Mouse (Mus musculus) spleen, adult 2 months (tissue): ENCODE results near the gene March6. TPM values are rescaled to one million over a fixed set of nuclear protein-coding genes. Genes with fewer than 3 reads are reported as not detected.

Source experiments
- DNase-seq, 2 experiments: peaks; one replicate each; pipeline versions ENCODE4 v3.0.0 to v3.0.0-alpha.2; 2012 to 2021; ENCODE audit warnings: low spot score in 2 of 2, low read depth in 1 of 2
- H3K27ac ChIP-seq: fragments of 200-500 bp; 2 replicates; pipeline ENCODE4 v1.5.1; 2012; ENCODE audit warnings: low read length, inconsistent platforms; ENCODE audit not compliant: insufficient read depth
- H3K27me3 ChIP-seq: fragments of 200-500 bp; 2 replicates; pipeline ENCODE4 v1.6.1; 2012; ENCODE audit warnings: mild to moderate bottlenecking, moderate library complexity, low read length, inconsistent platforms; ENCODE audit not compliant: control insufficient read depth, insufficient read depth
- H3K36me3 ChIP-seq: fragments of 200-500 bp; 2 replicates; pipeline ENCODE4 v1.6.1; 2012; ENCODE audit warnings: mild to moderate bottlenecking, low read length, inconsistent platforms; ENCODE audit not compliant: control insufficient read depth, insufficient read depth
- H3K4me1 ChIP-seq: fragments of 200-500 bp; 2 replicates; pipeline ENCODE4 v1.6.1; 2011; ENCODE audit warnings: inconsistent platforms; ENCODE audit not compliant: control insufficient read depth, insufficient read depth, insufficient read length
- H3K4me3 ChIP-seq: fragments of 200-500 bp; 2 replicates; pipeline ENCODE4 v1.5.1; 2011; ENCODE audit warnings: mild to moderate bottlenecking, inconsistent platforms; ENCODE audit not compliant: insufficient read depth, insufficient read length; ENCODE audit errors: extremely low read depth
- CTCF ChIP-seq: fragments of 200-500 bp; IDR thresholded peaks from 2 replicates; pipeline ENCODE4 v1.5.1; 2011; ENCODE audit warnings: mild to moderate bottlenecking, inconsistent platforms; ENCODE audit not compliant: insufficient read depth, insufficient read length, insufficient replicate concordance; ENCODE audit errors: extremely low read depth
- POLR2A ChIP-seq: fragments of 200-500 bp; IDR thresholded peaks from 2 replicates; pipeline ENCODE4 v1.6.1; 2011; ENCODE audit warnings: low read depth, low read length, inconsistent platforms
- WGBS: fragments of 180-500 bp; shearing (Covaris S2); methylation state at CpG from one replicate; pipeline ENCODE4 v1.1.7; 2018; 5-methylcytosine and 5-hydroxymethylcytosine counted together
- polyA plus RNA-seq: library from polyadenylated mRNA; depleted of rRNA; stranded (reverse); fragments of >200 nt; gene quantifications from 2 replicates; pipeline ENCODE4 v1.2.3, GENCODE M21; 2012

March6 gene
- polyA plus RNA-seq, 1 experiment = 8.7 TPM

- Histone ChIP-seq H3K27me3 (no peaks in the 10 kb centered on the region), H3K4me1 (peaks cover 12% of the 10 kb centered on the region), H3K4me3 (no peak overlapping the region), H3K27ac (no peak overlapping the region), H3K36me3 (no peaks in the 10 kb centered on the region)
- DNase-seq = no peak
- WGBS = 70% methylated on average over 9 of the region's 9 CpGs
- no peak for TF ChIP-seq CTCF
- no peak for TF ChIP-seq POLR2A
Observed at GRCm38 (mm10) chr15:31569325-31570022, 38.6 kb upstream of the March6 start.

- DNase-seq = no peak
- 73% methylated on average over 12 of the region's 12 CpGs for WGBS
- H3K27me3 ChIP-seq = no peaks in the 10 kb centered on the region
- peaks cover 12% of the 10 kb centered on the region for H3K4me1 ChIP-seq
- no peak for TF ChIP-seq POLR2A
- no peak for TF ChIP-seq CTCF
- no peak overlapping the region for H3K27ac ChIP-seq
- no peaks in the 10 kb centered on the region for H3K36me3 ChIP-seq
- H3K4me3 ChIP-seq = no peak overlapping the region
Observed at GRCm38 (mm10) chr15:31568581-31568996, 37.7 kb upstream of the March6 start.

GRCm38 (mm10) chr15:31567431-31567830 lies 36.6 kb upstream of the March6 start:
- DNase-seq = no peak
- H3K4me1 ChIP-seq = peaks cover 6% of the 10 kb centered on the region; the same call in 1 of the 2 replicates
- H3K4me3 ChIP-seq = no peak overlapping the region
- no peaks in the 10 kb centered on the region for H3K36me3 ChIP-seq
- no peaks in the 10 kb centered on the region for H3K27me3 ChIP-seq
- WGBS = 83% methylated on average over 7 of the region's 7 CpGs
- no peak for TF ChIP-seq CTCF
- no peak for TF ChIP-seq POLR2A
- H3K27ac ChIP-seq = no peak overlapping the region

GRCm38 (mm10) chr15:31565786-31566185 lies 34.9 kb upstream of the March6 start:
- Histone ChIP-seq H3K36me3 (no peaks in the 10 kb centered on the region), H3K4me1 (no peaks in the 10 kb centered on the region), H3K4me3 (no peak overlapping the region), H3K27me3 (no peaks in the 10 kb centered on the region), H3K27ac (no peak overlapping the region)
- DNase-seq = no peak
- no peak for TF ChIP-seq CTCF
- no peak for TF ChIP-seq POLR2A
- WGBS = 75% methylated on average over 1 of the region's 1 CpGs

- TF ChIP-seq POLR2A (no peak), CTCF (no peak)
- H3K27ac ChIP-seq = 0 out of 2 replicates have a peak within 1 kb of the TSS, but pooled peaks have one; percentile 6
- no peak for DNase-seq
- H3K27me3 ChIP-seq = no peaks in the 10 kb centered on the region
- WGBS = 90% methylated on average over 5 of the region's 5 CpGs
- no peak within 1 kb of the TSS for H3K4me3 ChIP-seq
- no peaks in the 10 kb centered on the region for H3K36me3 ChIP-seq
- H3K4me1 ChIP-seq = no peaks in the 10 kb centered on the region
Observed at GRCm38 (mm10) chr15:31565184-31565583, 34.3 kb upstream of the March6 start, which contains the start of gene Cmbl. Cmbl (plus strand) TSS chr15:31565389.

- Histone ChIP-seq H3K27ac (no peak overlapping the region), H3K4me1 (no peaks in the 10 kb centered on the region), H3K4me3 (no peak overlapping the region), H3K36me3 (no peaks in the 10 kb centered on the region), H3K27me3 (no peaks in the 10 kb centered on the region)
- TF ChIP-seq CTCF (no peak), POLR2A (no peak)
- no peak for DNase-seq
- WGBS = 50% methylated on average over 19 of the region's 19 CpGs
Observed at GRCm38 (mm10) chr15:31563577-31564546, 33.0 kb upstream of the March6 start.
